Mouse (Mus musculus): ENCODE data around the gene Ccnd1.

Gene Ccnd1

GRCm38 (mm10) chr7:144939344-144940002 lies at the start of gene Ccnd1:
TSS of gene Ccnd1 (minus strand) at chr7:144939925.
- peak; percentile 70 for DNase-seq

DNA sequence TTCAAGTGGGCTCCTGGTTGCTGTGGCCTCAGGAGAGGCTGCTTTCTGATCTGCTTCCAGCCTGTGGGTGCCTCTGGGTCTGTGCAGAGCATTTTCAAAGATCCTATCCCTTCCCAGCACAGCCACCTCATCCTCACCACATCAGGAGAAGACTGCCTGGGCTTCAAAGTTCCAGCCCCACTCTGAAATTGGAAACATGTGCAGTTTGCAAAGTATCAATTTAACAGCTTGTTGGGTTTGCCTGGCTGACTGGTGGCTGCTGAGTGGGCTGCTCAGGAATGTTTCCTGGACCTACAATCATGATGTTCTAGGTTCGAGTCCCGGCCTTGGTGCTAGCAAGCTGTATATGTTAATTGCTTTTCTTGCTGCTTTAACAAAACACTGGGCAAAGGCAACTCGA lies 49.1 kb upstream of the Ccnd1 start:
- no peak for DNase-seq

DNA sequence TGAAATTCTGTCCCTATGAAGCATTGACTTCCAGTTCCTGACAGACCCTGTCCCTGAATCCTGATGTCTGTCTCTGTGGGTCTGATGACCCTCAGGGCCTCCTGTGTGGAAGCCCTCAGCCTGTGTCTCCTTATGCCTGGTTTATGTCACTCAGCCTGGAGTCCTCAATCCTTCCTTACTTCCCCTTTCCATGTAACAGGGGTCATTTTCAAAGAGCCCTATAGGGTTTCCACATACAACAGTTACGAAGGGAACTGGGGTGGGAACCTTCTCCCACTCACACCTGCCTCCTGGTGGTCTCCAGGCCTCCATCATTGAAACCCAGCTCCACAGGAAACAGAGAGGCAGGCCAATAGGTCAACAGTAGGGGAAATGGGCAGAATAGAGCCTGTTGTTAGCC lies 45.4 kb upstream of the Ccnd1 start:
- no peak for DNase-seq

GRCm38 (mm10) chr7:144982358-144983110 lies 42.8 kb upstream of the Ccnd1 start:
- no peak for DNase-seq

DNA sequence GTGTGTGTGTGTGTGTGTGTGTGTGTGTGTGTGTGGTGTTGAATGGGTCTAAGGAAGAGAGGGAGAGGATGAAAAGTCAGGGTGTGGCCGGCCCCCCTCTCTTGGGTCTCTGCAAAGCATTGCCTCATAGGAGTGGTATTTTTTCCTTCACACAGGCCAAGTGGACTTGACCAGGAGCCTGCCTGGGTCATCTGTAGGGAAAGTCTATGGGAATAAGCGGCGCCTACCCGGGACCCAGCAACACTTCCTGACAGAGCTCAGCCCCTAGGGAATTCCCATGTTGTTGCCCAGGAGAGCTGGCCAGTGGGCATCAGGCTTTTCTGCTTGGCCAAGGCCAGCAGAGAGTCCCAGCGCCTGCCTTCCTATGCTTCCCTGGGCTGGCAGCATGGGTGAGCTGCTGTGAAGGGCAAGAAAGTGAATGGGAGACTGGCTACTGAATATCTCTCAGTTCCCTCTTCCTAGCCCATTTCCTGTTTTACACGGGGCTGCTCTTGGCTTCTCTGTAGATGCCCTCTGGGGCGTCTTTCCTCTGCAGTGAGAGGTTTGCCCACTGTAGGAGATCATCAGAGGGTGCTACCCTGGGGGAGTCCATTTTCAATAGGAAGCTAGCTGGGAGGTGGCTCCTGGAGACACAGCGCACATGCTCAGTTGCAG lies 41.8 kb upstream of the Ccnd1 start:
- DNase-seq, result no peak

- DNase-seq, result peak; percentile 67
These were observed 40.1 kb upstream of the Ccnd1 start for GRCm38 (mm10) chr7:144979814-144980213.

DNA sequence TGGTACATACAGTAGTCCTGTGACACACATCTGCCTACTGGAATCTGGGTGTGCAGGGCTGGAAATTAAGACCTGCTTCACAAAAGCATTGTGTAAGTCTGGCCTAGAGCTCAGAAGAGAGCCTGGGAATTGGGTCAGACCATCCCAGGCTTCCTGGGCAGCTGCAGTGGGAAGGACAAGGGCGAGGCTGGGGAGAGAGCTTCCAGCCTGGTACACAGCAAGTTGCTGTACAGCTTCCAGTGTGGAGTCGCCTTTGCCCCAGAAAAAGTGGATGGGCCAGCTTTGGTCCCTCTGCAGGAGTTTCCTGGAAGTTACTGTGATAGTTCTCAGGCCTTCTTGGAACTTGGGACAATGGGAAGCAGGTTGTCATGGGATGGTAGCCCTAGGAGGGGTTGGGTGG lies 37.4 kb upstream of the Ccnd1 start:
- no peak for DNase-seq

DNA sequence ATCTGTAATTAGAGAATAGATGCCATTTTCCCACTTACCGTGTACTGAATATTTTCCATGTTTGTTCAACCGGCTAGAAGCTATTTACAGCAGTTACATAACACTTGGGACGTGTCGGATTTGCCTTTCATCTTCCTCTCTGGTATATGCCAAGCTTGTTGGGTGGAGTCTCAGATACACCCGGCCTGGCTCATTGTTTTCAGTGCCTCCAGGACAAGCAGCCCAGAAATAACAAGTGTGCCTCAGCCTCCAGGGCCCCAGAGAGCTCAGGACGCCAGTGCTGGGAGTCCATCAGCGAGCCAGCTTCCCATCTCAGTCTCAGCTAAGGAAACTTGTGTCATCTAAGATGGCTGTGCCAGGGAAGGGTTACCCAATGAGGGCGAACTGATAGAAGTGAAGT lies 33.7 kb upstream of the Ccnd1 start:
- no peak for DNase-seq

DNA sequence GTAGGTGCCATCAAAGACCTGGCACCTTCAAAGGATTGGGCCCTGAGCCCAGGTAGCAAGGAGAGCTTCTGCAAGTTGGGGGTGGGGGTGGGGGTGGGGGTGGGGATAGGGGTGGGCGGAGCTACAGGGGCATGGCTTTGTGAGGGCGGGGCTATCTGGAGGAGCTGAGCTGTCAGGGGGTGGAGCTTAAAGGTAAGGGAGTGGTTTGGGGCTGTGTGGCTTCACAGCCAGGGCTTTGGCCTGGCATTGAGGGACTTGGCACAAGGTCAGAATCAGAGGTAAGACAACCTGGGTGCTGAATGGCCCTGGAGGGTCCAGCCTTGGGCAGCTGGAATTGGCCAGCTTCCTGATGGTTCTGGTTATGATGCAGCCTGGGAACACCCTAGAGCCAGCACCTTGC lies 32.0 kb upstream of the Ccnd1 start:
- no peak for DNase-seq

DNA sequence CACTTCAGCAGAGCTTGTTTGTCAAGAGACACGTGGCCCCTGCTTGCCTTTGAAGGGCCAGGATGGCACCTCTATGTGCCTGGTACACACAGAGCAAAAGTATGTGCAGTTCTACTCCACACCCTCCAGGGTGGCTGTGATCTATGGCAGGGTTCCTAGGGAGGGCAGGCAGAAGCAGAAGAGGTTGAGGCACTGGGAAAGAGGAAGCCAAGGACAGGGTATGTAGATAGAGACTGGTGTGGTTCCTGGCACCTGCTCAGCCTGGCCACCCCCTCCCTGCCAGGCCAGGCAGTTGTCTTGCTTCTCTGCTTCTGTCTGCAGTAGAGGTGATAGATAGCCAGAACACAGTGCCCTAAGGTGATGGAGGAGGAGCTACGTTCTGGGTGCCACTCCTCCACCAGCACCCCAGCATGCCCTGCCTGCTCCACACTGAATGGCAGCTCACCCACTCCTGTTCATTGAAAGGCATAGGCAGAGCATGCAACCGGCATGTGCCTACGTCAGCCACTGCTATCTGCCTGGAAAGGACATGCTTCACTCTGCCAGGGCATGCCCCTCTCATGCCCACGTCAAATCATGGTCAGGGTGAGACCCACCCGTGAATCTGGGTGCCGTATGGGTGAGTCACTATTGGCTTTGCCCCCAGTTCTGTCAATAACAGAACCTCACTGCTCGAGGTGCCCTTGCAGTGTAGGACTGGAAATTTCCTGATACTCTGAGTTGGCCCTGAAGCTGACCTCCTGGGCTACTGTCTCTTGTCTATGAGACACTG lies 31.5 kb upstream of the Ccnd1 start:
- peak; percentile 45 for DNase-seq

DNA sequence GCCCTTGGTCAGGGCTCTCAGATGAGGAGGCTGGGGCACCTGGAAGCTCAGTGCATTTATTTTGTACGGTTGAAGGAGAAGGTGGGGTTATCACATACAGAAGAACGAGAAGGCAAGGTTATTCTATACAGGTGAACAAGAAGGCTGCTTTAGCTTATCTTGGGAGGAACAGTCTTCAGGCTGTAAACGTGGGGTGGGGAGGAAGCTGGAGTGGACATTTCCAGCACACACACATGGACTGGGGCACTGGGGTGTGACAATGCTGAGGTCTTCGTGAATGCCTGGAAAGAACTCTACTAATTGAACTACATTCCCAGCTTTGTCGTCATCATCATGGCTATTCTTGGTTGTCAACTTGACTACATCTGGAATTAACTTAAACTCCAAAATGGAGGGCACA lies 26.2 kb upstream of the Ccnd1 start:
- DNase-seq, result no peak

DNA sequence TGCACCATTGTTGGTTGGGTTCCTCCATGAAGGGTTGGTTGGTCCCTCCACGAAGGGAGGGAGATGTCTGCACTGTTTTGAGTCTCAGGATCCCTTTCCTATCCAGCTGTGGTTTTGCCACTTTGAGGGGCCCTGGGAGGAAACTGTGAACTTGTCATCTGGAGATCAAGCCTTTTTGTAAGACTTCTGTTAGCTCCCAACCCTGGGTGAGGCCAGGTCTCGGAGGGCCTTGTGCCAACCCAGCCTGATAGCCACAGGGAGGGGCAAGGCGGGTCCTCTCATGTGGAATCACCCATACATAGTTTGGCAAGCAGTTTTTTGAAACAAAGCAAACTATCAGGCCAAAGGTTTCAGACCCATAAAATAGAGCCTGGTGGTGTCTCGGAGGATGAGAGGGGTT lies 24.6 kb upstream of the Ccnd1 start:
- DNase-seq, result no peak

- DNase-seq, result no peak
These were observed 24.2 kb upstream of the Ccnd1 start for GRCm38 (mm10) chr7:144963911-144964310.

DNA sequence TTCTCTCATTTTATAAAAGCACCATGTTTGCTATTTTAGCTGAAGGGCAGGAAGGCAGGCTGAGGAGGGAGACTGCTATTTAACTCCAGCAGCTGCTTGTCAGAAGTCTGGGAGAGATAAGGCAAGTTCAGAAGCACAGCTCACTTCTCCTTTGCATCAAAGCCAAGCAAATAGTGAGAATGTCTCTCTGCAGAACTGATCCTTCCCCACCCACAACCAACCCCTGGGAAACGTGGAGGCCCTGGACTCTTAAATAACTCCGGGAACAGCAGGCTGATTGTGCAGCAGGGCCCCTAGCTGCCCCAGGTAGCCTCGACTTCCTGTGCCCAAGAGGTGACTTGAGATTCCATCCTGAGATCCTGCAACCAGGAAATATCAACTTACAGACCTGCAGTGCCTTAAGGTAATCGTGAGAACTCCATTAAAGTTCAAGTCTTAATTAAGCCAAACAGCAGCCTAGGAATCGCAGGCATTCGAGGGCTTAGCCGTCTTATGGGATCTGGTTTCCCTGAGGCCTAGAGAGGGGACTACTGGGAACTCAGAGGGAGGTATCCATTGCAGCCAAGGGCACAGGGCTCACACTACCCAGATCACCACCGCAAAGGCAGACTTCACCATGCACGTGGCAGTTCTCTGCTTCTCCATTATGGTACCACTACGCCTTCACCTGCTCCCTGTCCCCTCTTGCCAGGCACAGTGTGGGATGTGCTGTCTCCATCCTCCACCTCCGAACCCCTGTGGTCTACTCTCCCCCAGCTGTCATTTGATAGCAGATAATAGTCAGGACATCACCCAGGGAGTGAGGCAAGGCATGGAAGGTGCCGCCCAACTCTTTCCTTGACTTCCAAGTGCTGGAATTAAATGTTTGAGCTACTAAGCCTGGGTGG lies 19.0 kb upstream of the Ccnd1 start:
- DNase-seq, result no peak

DNA sequence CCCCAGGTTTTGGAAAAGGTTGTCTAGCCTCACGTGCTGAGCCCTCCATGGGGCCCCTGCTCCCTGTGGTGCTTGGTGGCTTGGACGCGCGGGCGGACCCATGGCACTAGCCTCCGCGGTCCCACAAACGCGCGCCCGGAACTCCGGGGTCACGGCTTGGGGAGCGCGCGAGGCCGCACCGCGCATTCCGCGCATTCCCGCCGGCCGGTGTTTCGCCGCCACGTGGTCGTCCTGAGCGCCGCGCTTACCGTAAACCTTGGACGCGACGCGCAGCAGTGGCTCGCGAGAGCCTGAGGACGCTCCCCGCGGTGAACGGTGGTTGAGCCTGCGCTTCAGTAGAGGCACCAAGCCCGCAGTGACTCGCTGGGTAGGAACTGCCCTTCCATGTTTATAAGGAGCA lies 3.5 kb upstream of the Ccnd1 start:
- DNase-seq, result peak; percentile 83

DNA sequence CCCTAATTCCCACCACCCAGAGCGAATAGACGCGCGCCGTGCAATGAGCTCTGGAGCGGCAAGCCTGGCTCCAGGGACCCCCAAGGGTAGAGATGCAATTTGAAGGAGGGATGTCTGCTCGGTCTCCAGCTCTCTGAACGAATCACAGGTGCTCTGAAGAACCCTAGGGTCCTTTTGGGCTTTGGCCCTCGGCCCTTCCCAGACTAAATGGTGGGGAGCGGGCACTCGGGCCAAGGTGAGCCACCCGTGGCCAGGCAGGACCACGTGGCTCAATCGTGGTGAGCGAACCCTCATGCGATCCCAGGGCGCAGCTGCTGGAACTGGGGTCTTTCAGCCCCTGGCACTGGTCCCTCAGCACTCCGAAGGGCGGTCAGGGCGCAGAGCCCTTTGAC lies 3.0 kb upstream of the Ccnd1 start:
- no peak for DNase-seq

DNA sequence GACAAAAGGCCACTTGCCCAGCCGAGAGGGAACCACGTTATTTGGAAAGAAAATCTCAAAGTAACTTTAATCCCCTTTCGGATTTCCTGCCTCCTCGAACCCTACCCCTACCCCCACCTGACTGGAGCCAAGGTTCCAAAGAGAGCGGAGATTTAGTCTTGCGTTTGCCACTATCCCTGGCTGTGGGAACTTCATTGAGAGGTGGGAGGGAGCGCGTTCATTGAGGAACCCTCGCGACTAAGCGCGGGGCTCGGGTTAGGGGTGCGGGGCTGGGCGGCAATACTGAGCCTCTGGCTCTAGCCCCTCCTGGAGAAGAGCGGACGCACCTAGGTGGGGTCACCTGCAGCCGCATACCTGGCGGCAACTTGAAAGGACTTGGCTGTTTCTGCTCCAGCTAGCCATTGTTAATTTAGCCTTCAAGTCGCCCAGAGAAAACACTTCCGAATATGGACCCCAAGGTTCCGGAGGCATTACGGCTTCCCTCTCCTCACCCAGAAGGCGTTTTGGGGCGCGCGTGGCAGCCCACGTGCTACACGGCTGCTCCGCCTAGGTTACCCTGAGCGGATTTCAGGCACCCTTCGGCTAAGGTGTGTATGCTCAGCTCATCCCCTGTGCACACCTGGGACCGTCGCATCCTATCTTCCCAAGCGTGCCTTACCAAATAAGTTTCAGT lies 2.5 kb upstream of the Ccnd1 start:
- peak; percentile 37 for DNase-seq

GRCm38 (mm10) chr7:144941242-144941831 lies 1.6 kb upstream of the Ccnd1 start:
- DNase-seq, result peak; percentile 64

DNA sequence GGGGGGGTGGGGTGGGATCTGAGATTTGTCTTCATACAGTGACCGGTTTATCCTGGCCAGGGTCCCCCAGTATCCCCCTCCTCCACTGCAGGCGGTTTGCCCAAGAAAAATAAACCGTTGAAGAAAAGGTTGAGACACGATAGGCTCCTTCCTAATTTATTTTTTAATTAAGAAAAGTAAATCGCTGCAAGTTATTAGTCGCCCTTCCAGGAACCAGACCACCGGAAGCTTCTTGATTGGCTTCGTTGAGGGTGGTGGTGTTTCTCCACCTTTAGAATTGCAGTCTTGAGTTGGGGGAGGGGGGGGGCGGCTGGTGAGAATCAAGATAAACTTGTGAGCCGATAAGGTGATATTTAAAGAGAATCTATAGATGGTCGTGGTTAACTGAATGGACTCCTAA lies 860 bp upstream of the Ccnd1 start:
- DNase-seq, result no peak

DNA sequence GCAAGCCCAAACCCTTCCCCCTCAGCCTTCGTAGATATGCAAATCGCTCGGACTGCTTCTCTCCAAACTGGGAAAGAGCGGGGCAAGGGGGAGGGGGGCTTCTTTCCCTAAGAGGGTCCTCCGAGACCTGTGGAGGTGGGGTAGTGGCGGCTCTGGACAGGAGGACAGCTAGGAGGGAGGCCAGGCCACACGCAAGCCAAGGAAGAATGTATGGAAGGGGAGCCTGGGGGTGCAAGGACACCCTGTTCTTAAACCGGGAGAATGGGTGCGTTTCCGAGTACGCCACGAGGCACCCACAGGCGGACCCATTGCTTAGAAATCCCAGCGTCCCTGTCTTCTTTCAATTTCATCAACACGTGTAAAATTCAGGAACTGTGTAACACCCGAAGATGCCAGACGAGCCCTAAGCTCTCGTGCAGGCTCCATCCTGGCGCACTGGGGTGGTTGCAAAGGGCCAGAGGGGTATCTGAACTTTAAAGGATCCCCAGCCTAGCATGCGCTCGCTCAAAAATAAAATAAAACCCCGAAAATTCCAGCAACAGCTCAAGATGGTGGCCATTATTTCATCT lies 362 bp upstream of the Ccnd1 start:
- DNase-seq, result peak; percentile 26

All from thymus, postnatal 4 days (tissue).